Mouse (Mus musculus) CH12.LX (cell line): Measurements from ENCODE around the gene Gm20388.

ENCODE experiments used
- CTCF ChIP-seq, 2 experiments: IDR thresholded peaks in 1 of 2; conservative IDR thresholded peaks in 1 of 2; 2 replicates each; pipeline ENCODE4 v1.5.1; 2011 to 2012; ENCODE audit warnings: low read depth in 2 of 2, low read length in 2 of 2, improper control_type of control experiment in 1 of 2, inconsistent platforms in 1 of 2, mild to moderate bottlenecking in 1 of 2, moderate library complexity in 1 of 2
- EP300 ChIP-seq: IDR thresholded peaks from 2 replicates; pipeline ENCODE4 v1.6.1; 2011; ENCODE audit warnings: low read length, improper control_type of control experiment
- HCFC1 ChIP-seq: IDR thresholded peaks from 2 replicates; pipeline ENCODE4 v1.6.1; 2012; ENCODE audit warnings: low read depth, mild to moderate bottlenecking, inconsistent platforms, low read length, improper control_type of control experiment
- MEF2A ChIP-seq: IDR thresholded peaks from 2 replicates; pipeline ENCODE4 v1.6.1; 2014; ENCODE audit warnings: low read depth, mild to moderate bottlenecking, inconsistent platforms, low read length, improper control_type of control experiment, borderline replicate concordance
- POLR2A ChIP-seq: IDR thresholded peaks from 2 replicates; pipeline ENCODE4 v1.6.1; 2011; ENCODE audit warnings: low read depth, mild to moderate bottlenecking, improper control_type of control experiment, low read length
- RAD21 ChIP-seq: IDR thresholded peaks from 2 replicates; pipeline ENCODE4 v1.6.1; 2011; ENCODE audit warnings: low read depth, mild to moderate bottlenecking, low read length, improper control_type of control experiment, moderate library complexity
- ZC3H11A ChIP-seq: IDR thresholded peaks from 2 replicates; pipeline ENCODE4 v1.6.1; 2012; ENCODE audit warnings: low read depth, mild to moderate bottlenecking, inconsistent platforms, low read length, improper control_type of control experiment

DNA sequence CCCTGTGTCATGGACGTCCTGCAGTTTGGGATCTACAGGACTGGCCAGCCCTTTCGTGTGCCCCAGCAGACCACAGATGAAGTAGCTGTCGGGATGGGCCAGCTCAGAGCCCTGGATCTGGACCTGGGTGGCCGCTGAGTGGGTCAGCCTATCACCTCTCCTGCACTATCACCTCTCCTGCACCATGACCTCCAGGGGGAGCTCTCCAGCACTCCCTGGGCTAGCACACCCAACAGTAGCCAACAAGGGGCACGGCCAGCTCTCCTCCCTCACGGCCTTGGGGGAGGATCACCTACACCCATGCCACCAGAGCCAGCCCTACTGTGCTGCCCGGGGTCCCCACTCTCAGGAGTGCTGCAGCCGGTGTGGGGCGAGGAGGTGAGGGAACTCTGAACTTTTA is 1136.8 kb downstream of the Gm20388 start:
- no peak for TF ChIP-seq POLR2A
- TF ChIP-seq ZC3H11A: no peak
- peak; percentile 4 for TF ChIP-seq RAD21
- TF ChIP-seq CTCF (conservative IDR thresholded peaks at IDR 0.05 in 1 of 2, IDR thresholded peaks at IDR 0.05 in 1 of 2; ENCODE audit: low read depth in 2 of 2, low read length in 2 of 2): peak in 1 of 2 experiments; percentile 63; a peak in 2 of 4 replicates
- no peak for TF ChIP-seq HCFC1
- TF ChIP-seq MEF2A: no peak
- no peak for TF ChIP-seq EP300
